Mouse (Mus musculus): ENCODE data around the gene Dedd.
A peak's percentile ranks its signal among the peaks of the same experiment; 100 is the strongest.

GRCm38 (mm10) chr1:171328839-171329432 lies at the start of gene Dedd:
- peak; percentile 13; the same call in 1 of the 2 replicates for TF ChIP-seq CTCF (IDR thresholded peaks at IDR 0.05; ENCODE audit: low read depth)
- no peak for TF ChIP-seq EP300 (IDR thresholded peaks at IDR 0.05; ENCODE audit: low read depth)
